ENCODE assay signal across 21 mouse cellular contexts in genomic region chr6:127655988-127656387, GRCm38 (mm10).
"Had no signal": no experiment of that assay in that cellular context is flagged by ENCODE, and none has a peak within 500 bp of the region (broad histone marks: within the 10 kb centered on the region; RNA-seq: fewer than 3 reads in every experiment).

No protein-coding gene starts in this region.

- H3K27me3 ChIP-seq: kidney, embryonic 15.5 days; liver, embryonic 12.5 days; liver, embryonic 15.5 days; lung, embryonic 15.5 days; midbrain, embryonic 13.5 days had no signal

- H3K4me1 ChIP-seq: kidney, embryonic 15.5 days; liver, embryonic 12.5 days; liver, embryonic 15.5 days had no signal

- H3K36me3 ChIP-seq: kidney, embryonic 15.5 days; limb, embryonic 10.5 days; limb, embryonic 13.5 days; liver, embryonic 15.5 days; midbrain, embryonic 10.5 days; midbrain, embryonic 13.5 days had no signal

- ATAC-seq: liver, embryonic 12.5 days; midbrain, embryonic 13.5 days had no signal

- H3K27ac ChIP-seq: kidney, embryonic 15.5 days; limb, embryonic 10.5 days; limb, embryonic 13.5 days; liver, embryonic 12.5 days; liver, embryonic 15.5 days; lung, embryonic 15.5 days; midbrain, embryonic 10.5 days; midbrain, embryonic 13.5 days had no signal

- H3K4me3 ChIP-seq: kidney, embryonic 15.5 days; limb, embryonic 10.5 days; limb, embryonic 13.5 days; liver, embryonic 12.5 days; liver, embryonic 15.5 days; lung, embryonic 15.5 days; megakaryocyte, embryonic 14.5 days; midbrain, embryonic 10.5 days; midbrain, embryonic 13.5 days had no signal

- H3K4me2 ChIP-seq: kidney, embryonic 15.5 days; limb, embryonic 13.5 days; liver, embryonic 12.5 days; liver, embryonic 15.5 days; lung, embryonic 15.5 days; midbrain, embryonic 13.5 days had no signal

- DNase-seq: kidney, adult 11 months; kidney, adult 8-10 months; kidney, postnatal 10 days; kidney, postnatal 36 days; layer of hippocampus, postnatal 36 days; liver; lung, adult 18-20 months; lung, postnatal 10 days; lung, postnatal 36 days; right cerebral cortex, postnatal 25 days; spleen, adult 18-20 months; thymus, postnatal 25 days had no signal

- H3K9ac ChIP-seq: kidney, embryonic 15.5 days; limb, embryonic 13.5 days; liver, embryonic 12.5 days; liver, embryonic 15.5 days; lung, embryonic 15.5 days; midbrain, embryonic 13.5 days had no signal

- H3K9me3 ChIP-seq: kidney, embryonic 15.5 days; limb, embryonic 10.5 days; liver, embryonic 12.5 days; liver, embryonic 15.5 days had no signal
